Mouse (Mus musculus): ENCODE measurements around the gene Rapgef4. TPM values are rescaled to one million over a fixed set of nuclear protein-coding genes. Genes with fewer than 3 reads are reported as not detected.
"Not testable (repeated sequence)": the region's sequence is repeated elsewhere in the genome, so short reads cannot be mapped to it uniquely, and the experiment has no call there.

Gene Rapgef4
- polyA plus RNA-seq, 1 experiment from 2014 or later: 42.9 TPM

- WGBS: 53% methylated on average over 9 of the region's 9 CpGs
- H3K27ac ChIP-seq: no peak overlapping the region
- H3K9me3 ChIP-seq: no peaks in the 10 kb centered on the region
- no peak for ATAC-seq (replicated peaks)
- no peak overlapping the region for H3K4me2 ChIP-seq
- H3K9ac ChIP-seq: no peak overlapping the region
- no peak overlapping the region for H3K4me3 ChIP-seq
- no peaks in the 10 kb centered on the region for H3K27me3 ChIP-seq (replicated peaks)
- no peaks in the 10 kb centered on the region for H3K36me3 ChIP-seq (replicated peaks)
- peaks cover 9% of the 10 kb centered on the region for H3K4me1 ChIP-seq
Measured at GRCm38 (mm10) chr2:72136486-72137264, 155.6 kb downstream of the Rapgef4 start.

GRCm38 (mm10) chr2:72139863-72140845, 159.1 kb downstream of the Rapgef4 start:
- Histone ChIP-seq H3K27ac (no peak overlapping the region), H3K27me3 (replicated peaks) (no peaks in the 10 kb centered on the region), H3K4me3 (no peak overlapping the region), H3K4me1 (peaks cover 9% of the 10 kb centered on the region), H3K9me3 (no peaks in the 10 kb centered on the region), H3K36me3 (replicated peaks) (no peaks in the 10 kb centered on the region), H3K9ac (no peak overlapping the region), H3K4me2 (no peak overlapping the region)
- 90% methylated on average over 14 of the region's 14 CpGs for WGBS
- no peak for ATAC-seq (replicated peaks)

- H3K9me3 ChIP-seq: no peaks in the 10 kb centered on the region
- no peak for ATAC-seq (replicated peaks)
- 84% methylated on average over 8 of the region's 8 CpGs for WGBS
- no peaks in the 10 kb centered on the region for H3K27me3 ChIP-seq (replicated peaks)
- H3K36me3 ChIP-seq (replicated peaks): no peaks in the 10 kb centered on the region
- no peak overlapping the region for H3K9ac ChIP-seq
- no peak overlapping the region for H3K27ac ChIP-seq
- H3K4me1 ChIP-seq: peaks cover 9% of the 10 kb centered on the region
- H3K4me3 ChIP-seq: no peak overlapping the region
- no peak overlapping the region for H3K4me2 ChIP-seq
Measured at GRCm38 (mm10) chr2:72141091-72141490, 160.1 kb downstream of the Rapgef4 start.

- not testable (repeated sequence) for H3K27me3 ChIP-seq (replicated peaks); H3K27ac ChIP-seq; H3K9ac ChIP-seq; H3K4me1 ChIP-seq; H3K4me3 ChIP-seq; H3K4me2 ChIP-seq; ATAC-seq (replicated peaks); H3K36me3 ChIP-seq (replicated peaks); H3K9me3 ChIP-seq
- WGBS: 87% methylated on average over 4 of the region's 4 CpGs
Measured at GRCm38 (mm10) chr2:72141732-72142131, 160.7 kb downstream of the Rapgef4 start.

- H3K9ac ChIP-seq: no peak overlapping the region
- no peak overlapping the region for H3K27ac ChIP-seq
- WGBS: 73% methylated on average over 9 of the region's 9 CpGs
- no peaks in the 10 kb centered on the region for H3K36me3 ChIP-seq (replicated peaks)
- no peak for ATAC-seq (replicated peaks)
- no peak overlapping the region for H3K4me3 ChIP-seq
- H3K4me2 ChIP-seq: no peak overlapping the region
- H3K27me3 ChIP-seq (replicated peaks): no peaks in the 10 kb centered on the region
- no peaks in the 10 kb centered on the region for H3K4me1 ChIP-seq
- H3K9me3 ChIP-seq: no peaks in the 10 kb centered on the region
Measured at GRCm38 (mm10) chr2:72143413-72143812, 162.4 kb downstream of the Rapgef4 start.

GRCm38 (mm10) chr2:72144576-72145200, 163.6 kb downstream of the Rapgef4 start:
- WGBS: 80% methylated on average over 7 of the region's 7 CpGs
- no peak overlapping the region for H3K27ac ChIP-seq
- no peak for ATAC-seq (replicated peaks)
- no peak overlapping the region for H3K4me3 ChIP-seq
- H3K36me3 ChIP-seq (replicated peaks): no peaks in the 10 kb centered on the region
- no peak overlapping the region for H3K9ac ChIP-seq
- H3K9me3 ChIP-seq: no peaks in the 10 kb centered on the region
- peaks cover 3% of the 10 kb centered on the region; the same call in 1 of the 2 replicates for H3K4me1 ChIP-seq
- no peak overlapping the region for H3K4me2 ChIP-seq
- H3K27me3 ChIP-seq (replicated peaks): no peaks in the 10 kb centered on the region

- no peak for ATAC-seq (replicated peaks)
- H3K27ac ChIP-seq: no peak overlapping the region
- H3K36me3 ChIP-seq (replicated peaks): no peaks in the 10 kb centered on the region
- H3K4me3 ChIP-seq: no peak overlapping the region
- no peak overlapping the region for H3K9ac ChIP-seq
- no peaks in the 10 kb centered on the region for H3K9me3 ChIP-seq
- WGBS: 88% methylated on average over 11 of the region's 11 CpGs
- no peaks in the 10 kb centered on the region for H3K27me3 ChIP-seq (replicated peaks)
- H3K4me1 ChIP-seq: peaks cover 3% of the 10 kb centered on the region; the same call in 1 of the 2 replicates
- no peak overlapping the region for H3K4me2 ChIP-seq
Measured at GRCm38 (mm10) chr2:72145281-72145875, 164.3 kb downstream of the Rapgef4 start.

GRCm38 (mm10) chr2:72146061-72146460, 165.0 kb downstream of the Rapgef4 start:
- WGBS: 73% methylated on average over 10 of the region's 10 CpGs
- no peak overlapping the region for H3K4me2 ChIP-seq
- ATAC-seq (replicated peaks): no peak
- H3K9me3 ChIP-seq: no peaks in the 10 kb centered on the region
- H3K4me3 ChIP-seq: no peak overlapping the region
- H3K36me3 ChIP-seq (replicated peaks): no peaks in the 10 kb centered on the region
- H3K27me3 ChIP-seq (replicated peaks): no peaks in the 10 kb centered on the region
- H3K4me1 ChIP-seq: peaks cover 3% of the 10 kb centered on the region; the same call in 1 of the 2 replicates
- H3K27ac ChIP-seq: no peak overlapping the region
- no peak overlapping the region for H3K9ac ChIP-seq

- H3K4me2 ChIP-seq: no peak overlapping the region
- no peak overlapping the region for H3K27ac ChIP-seq
- H3K4me1 ChIP-seq: peaks cover 3% of the 10 kb centered on the region; the same call in 1 of the 2 replicates
- no peak overlapping the region for H3K4me3 ChIP-seq
- no peaks in the 10 kb centered on the region for H3K36me3 ChIP-seq (replicated peaks)
- no peaks in the 10 kb centered on the region for H3K9me3 ChIP-seq
- 91% methylated on average over 7 of the region's 7 CpGs for WGBS
- ATAC-seq (replicated peaks): no peak
- no peaks in the 10 kb centered on the region for H3K27me3 ChIP-seq (replicated peaks)
- no peak overlapping the region for H3K9ac ChIP-seq
Measured at GRCm38 (mm10) chr2:72147246-72147645, 166.2 kb downstream of the Rapgef4 start.

- WGBS: 24% methylated on average over 6 of the region's 6 CpGs
- Histone ChIP-seq H3K9ac (no peak overlapping the region), H3K4me1 (peaks cover 3% of the 10 kb centered on the region; the same call in 1 of the 2 replicates), H3K36me3 (replicated peaks) (no peaks in the 10 kb centered on the region), H3K9me3 (no peaks in the 10 kb centered on the region), H3K4me2 (no peak overlapping the region), H3K27ac (no peak overlapping the region), H3K27me3 (replicated peaks) (no peaks in the 10 kb centered on the region), H3K4me3 (no peak overlapping the region)
- no peak for ATAC-seq (replicated peaks)
Measured at GRCm38 (mm10) chr2:72147695-72148094, 166.7 kb downstream of the Rapgef4 start.

- 74% methylated on average over 4 of the region's 4 CpGs for WGBS
- Histone ChIP-seq H3K27me3 (replicated peaks) (no peaks in the 10 kb centered on the region), H3K4me3 (no peak overlapping the region), H3K9ac (no peak overlapping the region), H3K4me1 (peaks cover 3% of the 10 kb centered on the region; the same call in 1 of the 2 replicates), H3K4me2 (no peak overlapping the region), H3K27ac (no peak overlapping the region), H3K9me3 (no peaks in the 10 kb centered on the region), H3K36me3 (replicated peaks) (no peaks in the 10 kb centered on the region)
- ATAC-seq (replicated peaks): no peak
Measured at GRCm38 (mm10) chr2:72148647-72149046, 167.6 kb downstream of the Rapgef4 start.

- WGBS: 25% methylated on average over 4 of the region's 4 CpGs
- H3K4me3 ChIP-seq: no peak overlapping the region
- no peaks in the 10 kb centered on the region for H3K9me3 ChIP-seq
- ATAC-seq (replicated peaks): no peak
- H3K27me3 ChIP-seq (replicated peaks): no peaks in the 10 kb centered on the region
- H3K4me2 ChIP-seq: no peak overlapping the region
- no peak overlapping the region for H3K27ac ChIP-seq
- no peak overlapping the region for H3K9ac ChIP-seq
- no peaks in the 10 kb centered on the region for H3K36me3 ChIP-seq (replicated peaks)
- H3K4me1 ChIP-seq: peaks cover 3% of the 10 kb centered on the region; the same call in 1 of the 2 replicates
Measured at GRCm38 (mm10) chr2:72149059-72149458, 168.0 kb downstream of the Rapgef4 start.
